Mouse (Mus musculus) stomach, postnatal 0 days (tissue): ENCODE measurements around the gene Cct7. TPM values are rescaled to one million over a fixed set of nuclear protein-coding genes. Genes with fewer than 3 reads are reported as not detected.

Source experiments
- ATAC-seq: fragments of 200-750 bp; cut with Nextera tagmentation; 2 replicates; pipeline ENCODE4 v1.8.0; 2017; ENCODE audit not compliant: low FRiP score, low TSS enrichment
- DNase-seq: peaks from one replicate; pipeline ENCODE4 v3.0.0-alpha.2; 2016; ENCODE audit warnings: low spot score
- H3K27ac ChIP-seq: fragments of 300-500 bp; sonication (generic); replicated peaks from 2 replicates; pipeline ENCODE4 v1.5.1; 2014; ENCODE audit warnings: mild to moderate bottlenecking, control low read depth
- H3K27me3 ChIP-seq: fragments of 300-500 bp; sonication (generic); 2 replicates; pipeline ENCODE4 v1.6.1; 2014; ENCODE audit warnings: low read length; ENCODE audit not compliant: control insufficient read depth, insufficient read depth
- H3K36me3 ChIP-seq: fragments of 300-500 bp; sonication (generic); 2 replicates; pipeline ENCODE4 v1.6.1; 2014; ENCODE audit warnings: low read length, mixed read lengths; ENCODE audit not compliant: control insufficient read depth, insufficient read depth
- H3K4me1 ChIP-seq: fragments of 300-500 bp; sonication (generic); replicated peaks from 2 replicates; pipeline ENCODE4 v1.6.1; 2014; ENCODE audit warnings: antibody characterized with exemption; ENCODE audit not compliant: control insufficient read depth, insufficient read depth
- H3K4me2 ChIP-seq: fragments of 300-500 bp; sonication (generic); replicated peaks from 2 replicates; pipeline ENCODE4 v1.6.1; 2014; ENCODE audit warnings: low read depth, mild to moderate bottlenecking, control low read depth, moderate library complexity
- H3K4me3 ChIP-seq: fragments of 300-500 bp; sonication (generic); 2 replicates; pipeline ENCODE4 v1.5.1; 2014; ENCODE audit warnings: low read depth, low read length, control low read depth
- H3K9ac ChIP-seq: fragments of 300-500 bp; sonication (generic); 2 replicates; pipeline ENCODE4 v1.6.1; 2014; ENCODE audit warnings: mild to moderate bottlenecking, low read length, control low read depth, mixed read lengths
- H3K9me3 ChIP-seq: fragments of 300-500 bp; sonication (generic); 2 replicates; pipeline ENCODE4 v1.6.1; 2016; ENCODE audit warnings: low read length; ENCODE audit not compliant: control insufficient read depth
- CTCF ChIP-seq: IDR thresholded peaks from 2 replicates; pipeline ENCODE4 v1.5.1; 2016; ENCODE audit warnings: antibody characterized with exemption, low read depth, mild to moderate bottlenecking, moderate library complexity
- EP300 ChIP-seq: optimal IDR thresholded peaks from 2 replicates; pipeline ENCODE3; 2016; ENCODE audit warnings: antibody characterized with exemption
- WGBS: fragments of 180-500 bp; shearing (Covaris S2); extraction: QIAGEN DNeasy Blood & Tissue Kit; methylation state at CpG from one replicate; pipeline ENCODE4 v1.1.7; 2014; 5-methylcytosine and 5-hydroxymethylcytosine counted together
- polyA plus RNA-seq: library from polyadenylated mRNA; unstranded; fragments of >200 nt; fragmentation: Nextera tagmentation; extraction: Ambion mirVana; gene quantifications from 2 replicates; pipeline ENCODE4 v1.2.1, GENCODE M21; 2015

Gene Cct7
- polyA plus RNA-seq, 1 experiment from 2014 or later = 219 TPM

- TF ChIP-seq EP300 (no peak), CTCF (no peak)
- H3K36me3 ChIP-seq = no peaks in the 10 kb centered on the region
- no peak within 1 kb of the TSS for H3K27ac ChIP-seq
- peak within 1 kb of the TSS; percentile 96 for H3K4me2 ChIP-seq
- H3K4me1 ChIP-seq = peaks cover 4% of the 10 kb centered on the region; the same call in 1 of the 2 replicates
- H3K9ac ChIP-seq = peak within 1 kb of the TSS; percentile 51; the same call in 1 of the 2 replicates
- H3K9me3 ChIP-seq = no peaks in the 10 kb centered on the region
- DNase-seq (peak; percentile 63), ATAC-seq (peak; percentile 53)
- WGBS = 2% methylated on average over 9 of the region's 22 CpGs
- peak within 1 kb of the TSS; percentile 54 for H3K4me3 ChIP-seq
- H3K27me3 ChIP-seq = no peaks in the 10 kb centered on the region
Observed at GRCm38 (mm10) chr6:85502911-85503250, 51.6 kb downstream of the Cct7 start, which contains the start of gene Fbxo41. Gene Fbxo41, minus strand, starts transcription at chr6:85502994.

- Histone ChIP-seq H3K9me3 (no peaks in the 10 kb centered on the region), H3K4me2 (no peak overlapping the region), H3K4me3 (no peak overlapping the region), H3K4me1 (peaks cover 4% of the 10 kb centered on the region; the same call in 1 of the 2 replicates), H3K9ac (no peak overlapping the region), H3K27ac (no peak overlapping the region), H3K36me3 (no peaks in the 10 kb centered on the region), H3K27me3 (no peaks in the 10 kb centered on the region)
- 78% methylated on average over 2 of the region's 2 CpGs for WGBS
- ATAC-seq (no peak), DNase-seq (no peak)
- no peak for TF ChIP-seq EP300
- TF ChIP-seq CTCF = no peak
Observed at GRCm38 (mm10) chr6:85504908-85505307, 53.6 kb downstream of the Cct7 start.

- WGBS = 42% methylated on average over 5 of the region's 5 CpGs
- Histone ChIP-seq H3K9ac (no peak overlapping the region), H3K36me3 (no peaks in the 10 kb centered on the region), H3K27me3 (peaks cover 33% of the 10 kb centered on the region), H3K4me1 (no peaks in the 10 kb centered on the region; the same call in 1 of the 2 replicates), H3K4me3 (no peak overlapping the region), H3K27ac (no peak overlapping the region), H3K4me2 (no peak overlapping the region), H3K9me3 (no peaks in the 10 kb centered on the region)
- no peak for DNase-seq
- TF ChIP-seq CTCF = no peak
- TF ChIP-seq EP300 = no peak
- no peak for ATAC-seq
Observed at GRCm38 (mm10) chr6:85508602-85509001, 57.3 kb downstream of the Cct7 start.

GRCm38 (mm10) chr6:85510476-85510875 is 59.2 kb downstream of the Cct7 start:
- H3K27ac ChIP-seq = no peak overlapping the region
- no peaks in the 10 kb centered on the region for H3K9me3 ChIP-seq
- peaks cover 34% of the 10 kb centered on the region for H3K27me3 ChIP-seq
- H3K36me3 ChIP-seq = no peaks in the 10 kb centered on the region
- 5% methylated on average over 6 of the region's 6 CpGs for WGBS
- DNase-seq = peak; percentile 59
- no peaks in the 10 kb centered on the region; the same call in 1 of the 2 replicates for H3K4me1 ChIP-seq
- H3K4me2 ChIP-seq = no peak overlapping the region
- H3K4me3 ChIP-seq = no peak overlapping the region
- TF ChIP-seq CTCF (peak; percentile 71), EP300 (no peak)
- ATAC-seq = no peak
- no peak overlapping the region for H3K9ac ChIP-seq

GRCm38 (mm10) chr6:85511286-85512055 is 60.2 kb downstream of the Cct7 start:
- no peaks in the 10 kb centered on the region; the same call in 1 of the 2 replicates for H3K4me1 ChIP-seq
- TF ChIP-seq CTCF = no peak
- ATAC-seq (no peak), DNase-seq (peak; percentile 77)
- peaks cover 34% of the 10 kb centered on the region for H3K27me3 ChIP-seq
- H3K4me3 ChIP-seq = peak overlapping the region; percentile 40
- no peaks in the 10 kb centered on the region for H3K9me3 ChIP-seq
- no peaks in the 10 kb centered on the region for H3K36me3 ChIP-seq
- no peak overlapping the region for H3K27ac ChIP-seq
- under 1% methylated on average over 70 of the region's 88 CpGs for WGBS
- H3K9ac ChIP-seq = no peak overlapping the region
- peak overlapping the region; percentile 37 for H3K4me2 ChIP-seq

- no peaks in the 10 kb centered on the region; the same call in 1 of the 2 replicates for H3K4me1 ChIP-seq
- ATAC-seq (no peak), DNase-seq (no peak)
- no peak overlapping the region for H3K27ac ChIP-seq
- H3K9ac ChIP-seq = no peak overlapping the region
- WGBS = 1% methylated on average over 20 of the region's 36 CpGs
- no peaks in the 10 kb centered on the region for H3K9me3 ChIP-seq
- H3K36me3 ChIP-seq = no peaks in the 10 kb centered on the region
- peak overlapping the region; percentile 40 for H3K4me3 ChIP-seq
- no peak for TF ChIP-seq EP300
- no peak for TF ChIP-seq CTCF
- peak overlapping the region; percentile 37 for H3K4me2 ChIP-seq
- H3K27me3 ChIP-seq = peaks cover 34% of the 10 kb centered on the region
Observed at GRCm38 (mm10) chr6:85512056-85512440, 60.7 kb downstream of the Cct7 start.
